Comparison of ENCODE assay signal across 25 mouse cellular contexts in genomic region chr16:90788580-90788979, GRCm38 (mm10). TPM values are rescaled to one million over a fixed set of nuclear protein-coding genes. Genes with fewer than 3 reads are reported as not detected.
A peak's percentile ranks its signal among the peaks of the same experiment; 100 is the strongest.
DNase-seq lines count a peak whose midpoint lies in the region; ATAC-seq and TF ChIP-seq lines count a peak whose summit lies in the region.
"Had no signal": no experiment of that assay in that cellular context is flagged by ENCODE, and none has a peak within 500 bp of the region (broad histone marks: within the 10 kb centered on the region; RNA-seq: fewer than 3 reads in every experiment).

No protein-coding gene starts in this region.

- peaks cover 100% of the 10 kb centered on the region for H3K36me3 ChIP-seq in liver, embryonic 12.5 days
- H3K36me3 ChIP-seq in liver, postnatal 0 days (replicated peaks; ENCODE audit: insufficient read depth, low read length): peaks cover 53% of the 10 kb centered on the region
- peaks cover 20% of the 10 kb centered on the region for H3K36me3 ChIP-seq in liver, embryonic 14.5 days (replicated peaks; ENCODE audit: control insufficient read depth, insufficient read depth, low read depth)
- peaks cover 8% of the 10 kb centered on the region for H3K36me3 ChIP-seq in liver, embryonic 16.5 days (ENCODE audit: control insufficient read depth, insufficient read depth)

- no peak overlapping the region for H3K4me2 ChIP-seq in liver, embryonic 12.5 days
- H3K4me2 ChIP-seq in liver, postnatal 0 days (ENCODE audit: low read depth, low read length): no peak overlapping the region
- H3K4me2 ChIP-seq in liver, embryonic 14.5 days (ENCODE audit: low read depth): no peak overlapping the region
- H3K4me2 ChIP-seq in liver, embryonic 16.5 days (ENCODE audit: low read depth, low read length): no peak overlapping the region
- H3K4me2 ChIP-seq: embryonic facial prominence, embryonic 13.5 days; embryonic facial prominence, embryonic 15.5 days; forebrain, embryonic 12.5 days had no signal

- no peak overlapping the region for H3K9ac ChIP-seq in liver, embryonic 12.5 days
- H3K9ac ChIP-seq in liver, postnatal 0 days (replicated peaks): no peak overlapping the region
- H3K9ac ChIP-seq in liver, embryonic 14.5 days (replicated peaks): no peak overlapping the region
- H3K9ac ChIP-seq in liver, embryonic 16.5 days (ENCODE audit: low read depth, low read length): no peak overlapping the region
- H3K9ac ChIP-seq: embryonic facial prominence, embryonic 13.5 days; embryonic facial prominence, embryonic 15.5 days; forebrain, embryonic 12.5 days had no signal

- no peaks in the 10 kb centered on the region for H3K27me3 ChIP-seq in liver, embryonic 12.5 days (replicated peaks)
- no peaks in the 10 kb centered on the region for H3K27me3 ChIP-seq in liver, postnatal 0 days (ENCODE audit: insufficient read depth, low read length)
- H3K27me3 ChIP-seq in liver, embryonic 14.5 days (ENCODE audit: control insufficient read depth, insufficient read depth, low read length): no peaks in the 10 kb centered on the region
- H3K27me3 ChIP-seq in liver, embryonic 16.5 days (ENCODE audit: control insufficient read depth, insufficient read depth, low read depth, low read length): no peaks in the 10 kb centered on the region
- H3K27me3 ChIP-seq: embryonic facial prominence, embryonic 13.5 days; embryonic facial prominence, embryonic 15.5 days; forebrain, embryonic 12.5 days had no signal

- peak overlapping the region; percentile 50 for H3K27ac ChIP-seq in liver, embryonic 12.5 days
- no peak overlapping the region for H3K27ac ChIP-seq in liver, postnatal 0 days (ENCODE audit: low read depth)
- no peak overlapping the region for H3K27ac ChIP-seq in liver, embryonic 14.5 days
- H3K27ac ChIP-seq in liver, embryonic 16.5 days (ENCODE audit: low read length): no peak overlapping the region
- H3K27ac ChIP-seq: embryonic facial prominence, embryonic 13.5 days; embryonic facial prominence, embryonic 15.5 days; forebrain, embryonic 10.5 days; forebrain, embryonic 12.5 days had no signal

- TF ChIP-seq CTCF in liver, postnatal 0 days (IDR thresholded peaks at IDR 0.05; ENCODE audit: low read depth): no peak
- no peak for TF ChIP-seq CTCF in liver, embryonic 14.5 days (IDR thresholded peaks at IDR 0.05; ENCODE audit: low read depth)

- intact Hi-C loops in gastrocnemius, postnatal 36 days (cut with DNase I): no loop called here

- ATAC-seq in liver, embryonic 12.5 days: peak; percentile 80
- ATAC-seq in liver, postnatal 0 days: no peak
- peak; percentile 57; the same call in 1 of the 2 replicates for ATAC-seq in liver, embryonic 14.5 days (ENCODE audit: insufficient read depth)
- peak; percentile 33; the same call in 1 of the 2 replicates for ATAC-seq in liver, embryonic 16.5 days (ENCODE audit: low read depth)
- ATAC-seq: forebrain, embryonic 14.5 days had no signal

- H3K9me3 ChIP-seq in liver, embryonic 12.5 days (replicated peaks): no peaks in the 10 kb centered on the region
- no peaks in the 10 kb centered on the region for H3K9me3 ChIP-seq in liver, postnatal 0 days (ENCODE audit: low read length)
- H3K9me3 ChIP-seq in liver, embryonic 14.5 days (ENCODE audit: control insufficient read depth, low read length): no peaks in the 10 kb centered on the region
- H3K9me3 ChIP-seq in liver, embryonic 16.5 days (replicated peaks; ENCODE audit: control insufficient read depth, low read length): no peaks in the 10 kb centered on the region
- H3K9me3 ChIP-seq: embryonic facial prominence, embryonic 13.5 days; embryonic facial prominence, embryonic 15.5 days; forebrain, embryonic 10.5 days; forebrain, embryonic 12.5 days had no signal

- TF ChIP-seq EP300 in liver, postnatal 0 days (IDR thresholded peaks at IDR 0.05; ENCODE audit: low read depth): no peak
- TF ChIP-seq EP300 in liver, embryonic 14.5 days (IDR thresholded peaks at IDR 0.05; ENCODE audit: low read depth): no peak

- peaks cover 11% of the 10 kb centered on the region for H3K4me1 ChIP-seq in liver, embryonic 12.5 days
- no peaks in the 10 kb centered on the region for H3K4me1 ChIP-seq in liver, postnatal 0 days (ENCODE audit: insufficient read depth)
- H3K4me1 ChIP-seq in liver, embryonic 14.5 days (replicated peaks; ENCODE audit: control insufficient read depth in 2 of 2, insufficient read depth in 2 of 2, low read length in 1 of 2): no peaks in the 10 kb centered on the region; a peak in 2 of 4 replicates
- no peaks in the 10 kb centered on the region for H3K4me1 ChIP-seq in liver, embryonic 16.5 days (ENCODE audit: control insufficient read depth, low read depth, low read length)
- H3K4me1 ChIP-seq: embryonic facial prominence, embryonic 13.5 days; embryonic facial prominence, embryonic 15.5 days; forebrain, embryonic 12.5 days had no signal

- no peak for DNase-seq in liver, postnatal 0 days
- no peak for DNase-seq in liver, embryonic 14.5 days (ENCODE audit: low read depth in 3 of 3, low spot score in 3 of 3)
- no peak for DNase-seq in gastrocnemius, postnatal 4 days (ENCODE audit: low spot score in 2 of 2)
- DNase-seq in gastrocnemius, postnatal 36 days: no peak
- DNase-seq: adrenal gland, adult 2 months; adrenal gland, postnatal 25 days; cerebellum, adult 11 months; cerebellum, adult 18-20 months; cerebellum, adult 8-10 months; cerebellum, adult 9-11 months; cerebellum, postnatal 14 days; cerebellum, postnatal 36 days; embryo, embryonic 11 days had no signal

- WGBS in liver, embryonic 12.5 days (ENCODE audit: insufficient replicate concordance): 72% methylated on average over 6 of the region's 6 CpGs
- WGBS in liver, postnatal 0 days (ENCODE audit: insufficient replicate concordance): 83% methylated on average over 6 of the region's 6 CpGs
- 76% methylated on average over 6 of the region's 6 CpGs for WGBS in liver, embryonic 14.5 days (ENCODE audit: insufficient replicate concordance)
- WGBS in liver, embryonic 16.5 days (ENCODE audit: insufficient replicate concordance): 79% methylated on average over 6 of the region's 6 CpGs

- no peak overlapping the region for H3K4me3 ChIP-seq in liver, embryonic 12.5 days
- no peak overlapping the region for H3K4me3 ChIP-seq in liver, postnatal 0 days (ENCODE audit: low read depth, low read length)
- no peak overlapping the region for H3K4me3 ChIP-seq in liver, embryonic 14.5 days (ENCODE audit: insufficient read depth in 1 of 2, low read depth in 2 of 2, low read length in 2 of 2)
- H3K4me3 ChIP-seq in liver, embryonic 16.5 days (ENCODE audit: low read depth, low read length): no peak overlapping the region
- H3K4me3 ChIP-seq: embryonic facial prominence, embryonic 13.5 days; embryonic facial prominence, embryonic 15.5 days; erythroblast, embryonic 14.5 days; forebrain, embryonic 10.5 days; forebrain, embryonic 12.5 days had no signal

RNA-seq across cellular contexts. Expression of gene Urb1, which starts 21.6 kb away (rescaled TPM):
- 9.7 and 10.3 TPM in 2 replicates for polyA plus RNA-seq in liver, embryonic 12.5 days (2016; fragmentation: Nextera tagmentation; extraction: Ambion mirVana)
- 1.3 and 1.6 TPM in 2 replicates for polyA plus RNA-seq in liver, postnatal 0 days (2015; fragmentation: Nextera tagmentation; extraction: Ambion mirVana)
- 2.9 and 3.6 TPM in 2 replicates for polyA plus RNA-seq in liver, embryonic 14.5 days (2012; rRNA removed)
- 5.0 and 6.1 TPM in 2 replicates for polyA plus RNA-seq in liver, embryonic 14.5 days (2014; fragmentation: Nextera tagmentation; extraction: Ambion mirVana)
- polyA plus RNA-seq in liver, embryonic 16.5 days (2015; fragmentation: Nextera tagmentation; extraction: Ambion mirVana): 3.7 and 4.1 TPM in 2 replicates
- total RNA-seq in gastrocnemius, postnatal 4 days (2021): 1 to 10 TPM; 7.8 to 8.1 TPM
- total RNA-seq in gastrocnemius, postnatal 36 days (2021): 1 to 10 TPM; 3.9 to 5.0 TPM

RNA-seq across cellular contexts. Expression of gene Eva1c, which starts 37.9 kb away (rescaled TPM):
- 0.11 and 0.30 TPM in 2 replicates for polyA plus RNA-seq in liver, embryonic 12.5 days (2016; fragmentation: Nextera tagmentation; extraction: Ambion mirVana)
- 0.67 and 1.1 TPM in 2 replicates for polyA plus RNA-seq in liver, postnatal 0 days (2015; fragmentation: Nextera tagmentation; extraction: Ambion mirVana)
- 0.11 and 0.14 TPM in 2 replicates for polyA plus RNA-seq in liver, embryonic 14.5 days (2012; rRNA removed)
- polyA plus RNA-seq in liver, embryonic 14.5 days (2014; fragmentation: Nextera tagmentation; extraction: Ambion mirVana): 0.15 and 0.23 TPM in 2 replicates
- polyA plus RNA-seq in liver, embryonic 16.5 days (2015; fragmentation: Nextera tagmentation; extraction: Ambion mirVana): 0.40 and 0.51 TPM in 2 replicates
- 1 to 10 TPM in 1 of 2 experiments, under 1 TPM in 1; 0.39 to 1.3 TPM for total RNA-seq in gastrocnemius, postnatal 4 days (2021)
- under 1 TPM in 1 of 2 experiments, not detected in 1; 0.30 TPM for total RNA-seq in gastrocnemius, postnatal 36 days (2021)
- total RNA-seq: common myeloid progenitor, adult 5-6 weeks; MEL had no signal

RNA-seq across cellular contexts. Expression of gene Mrap, which starts 50.6 kb away (rescaled TPM):
- polyA plus RNA-seq in liver, embryonic 12.5 days (2016; fragmentation: Nextera tagmentation; extraction: Ambion mirVana): 68.2 and 69.9 TPM in 2 replicates
- polyA plus RNA-seq in liver, postnatal 0 days (2015; fragmentation: Nextera tagmentation; extraction: Ambion mirVana): 45.3 and 53.4 TPM in 2 replicates
- polyA plus RNA-seq in liver, embryonic 14.5 days (2012; rRNA removed): 44.0 and 45.1 TPM in 2 replicates
- 53.6 and 60.7 TPM in 2 replicates for polyA plus RNA-seq in liver, embryonic 14.5 days (2014; fragmentation: Nextera tagmentation; extraction: Ambion mirVana)
- 24.2 and 25.0 TPM in 2 replicates for polyA plus RNA-seq in liver, embryonic 16.5 days (2015; fragmentation: Nextera tagmentation; extraction: Ambion mirVana)
- 1 to 10 TPM; 3.0 to 6.6 TPM for total RNA-seq in gastrocnemius, postnatal 4 days (2021)
- 1 to 10 TPM in 1 of 2 experiments, under 1 TPM in 1; 0.43 to 1.5 TPM for total RNA-seq in gastrocnemius, postnatal 36 days (2021)
- total RNA-seq: common myeloid progenitor, adult 5-6 weeks; ES-E14 had no signal
- polyA plus RNA-seq: C2C12; embryonic facial prominence, embryonic 13.5 days; forebrain, embryonic 12.5 days had no signal
